Comparison of ENCODE assay signal across 8 mouse cellular contexts in the genomic region with DNA sequence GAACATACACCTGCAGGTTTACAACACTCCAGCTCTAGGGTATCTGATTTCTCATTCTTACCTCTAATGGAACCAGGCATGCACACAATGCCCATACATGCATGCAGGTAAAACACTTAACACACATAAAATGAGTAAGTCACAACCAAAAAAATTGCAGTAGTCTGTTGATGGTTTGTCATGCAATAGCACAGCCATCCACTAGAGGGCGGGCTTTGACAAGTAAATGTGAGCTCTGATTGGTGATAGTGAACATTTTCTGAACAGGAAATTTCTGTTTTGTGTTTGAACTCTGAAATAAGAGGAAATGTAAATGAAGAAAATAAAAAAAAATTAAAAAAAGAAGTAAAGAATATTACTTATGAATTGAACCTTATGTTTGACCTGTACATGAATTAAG. TPM values are rescaled to one million over a fixed set of nuclear protein-coding genes. Genes with fewer than 3 reads are reported as not detected.
A peak's percentile ranks its signal among the peaks of the same experiment; 100 is the strongest.
DNase-seq lines count a peak whose midpoint lies in the region; ATAC-seq lines count a peak whose summit lies in the region.

No protein-coding gene starts in this region.

- H3K9ac ChIP-seq in midbrain, embryonic 16.5 days (ENCODE audit: low read depth, low read length), result no peak overlapping the region
- no peak overlapping the region for H3K9ac ChIP-seq in liver, embryonic 11.5 days (ENCODE audit: low read depth, low read length)

- H3K27me3 ChIP-seq in midbrain, embryonic 10.5 days (ENCODE audit: low read depth, poor library complexity, severe bottlenecking), result no peaks in the 10 kb centered on the region
- H3K27me3 ChIP-seq in midbrain, embryonic 16.5 days (ENCODE audit: control insufficient read depth, insufficient read depth, low read depth, low read length), result no peaks in the 10 kb centered on the region
- no peaks in the 10 kb centered on the region for H3K27me3 ChIP-seq in liver, embryonic 11.5 days (replicated peaks; ENCODE audit: control insufficient read depth, insufficient read depth, low read length)

- no peaks in the 10 kb centered on the region for H3K9me3 ChIP-seq in midbrain, embryonic 10.5 days (replicated peaks)
- H3K9me3 ChIP-seq in midbrain, embryonic 16.5 days (replicated peaks; ENCODE audit: control insufficient read depth, low read length, poor library complexity, severe bottlenecking), result no peaks in the 10 kb centered on the region
- no peaks in the 10 kb centered on the region for H3K9me3 ChIP-seq in liver, embryonic 11.5 days (ENCODE audit: control insufficient read depth, low read length)

- no peak overlapping the region for H3K27ac ChIP-seq in midbrain, embryonic 10.5 days (replicated peaks)
- no peak overlapping the region for H3K27ac ChIP-seq in midbrain, embryonic 16.5 days (ENCODE audit: low read length)
- H3K27ac ChIP-seq in liver, embryonic 11.5 days (ENCODE audit: low read depth, low read length), result no peak overlapping the region

- no peaks in the 10 kb centered on the region for H3K36me3 ChIP-seq in midbrain, embryonic 10.5 days
- H3K36me3 ChIP-seq in midbrain, embryonic 16.5 days (ENCODE audit: control insufficient read depth, insufficient read depth, low read length), result no peaks in the 10 kb centered on the region
- H3K36me3 ChIP-seq in liver, embryonic 11.5 days (ENCODE audit: control insufficient read depth, insufficient read depth, low read length), result no peaks in the 10 kb centered on the region

- peak; percentile 58 for DNase-seq in midbrain, embryonic 10.5 days (ENCODE audit: low spot score)
- peak; percentile 37 for DNase-seq in c-Kit-positive CD71-positive TER-119-negative erythroid progenitor cells, embryonic 14.5 days (ENCODE audit: low read depth)
- peak; percentile 66 for DNase-seq in forelimb bud, embryonic 11.5 days (ENCODE audit: low read depth, low spot score)
- peak; percentile 58 for DNase-seq in kidney, adult 9 months
- peak; percentile 45 for DNase-seq in liver, embryonic 11.5 days (ENCODE audit: low spot score)
- DNase-seq in retina, embryonic 14.5 days (ENCODE audit: low spot score), result peak; percentile 85
- DNase-seq in thymus, postnatal 4 days, result peak; percentile 84

- H3K4me1 ChIP-seq in midbrain, embryonic 10.5 days, result no peaks in the 10 kb centered on the region
- no peaks in the 10 kb centered on the region for H3K4me1 ChIP-seq in midbrain, embryonic 16.5 days (ENCODE audit: control insufficient read depth, insufficient read depth, low read length)
- H3K4me1 ChIP-seq in liver, embryonic 11.5 days (replicated peaks; ENCODE audit: control insufficient read depth, insufficient read depth, low read length), result no peaks in the 10 kb centered on the region

- ATAC-seq in midbrain, embryonic 16.5 days, result no peak
- no peak for ATAC-seq in liver, embryonic 11.5 days (replicated peaks; ENCODE audit: low FRiP score)

- H3K4me3 ChIP-seq in midbrain, embryonic 10.5 days, result no peak overlapping the region
- no peak overlapping the region for H3K4me3 ChIP-seq in midbrain, embryonic 16.5 days (ENCODE audit: low read depth, low read length)
- H3K4me3 ChIP-seq in liver, embryonic 11.5 days (ENCODE audit: low read depth, low read length), result no peak overlapping the region

- H3K4me2 ChIP-seq in midbrain, embryonic 16.5 days (ENCODE audit: low read length), result no peak overlapping the region
- no peak overlapping the region for H3K4me2 ChIP-seq in liver, embryonic 11.5 days

- 0% methylated on average over 1 of the region's 1 CpGs for WGBS in midbrain, embryonic 10.5 days
- WGBS in midbrain, embryonic 16.5 days, result 0% methylated on average over 1 of the region's 1 CpGs
- 0% methylated on average over 1 of the region's 1 CpGs for WGBS in liver, embryonic 11.5 days

RNA-seq across cellular contexts. Expression of a gene that starts 24.9 kb away (rescaled TPM):
- 0.06 TPM in 1 of 2 replicates, not detected in the other for polyA plus RNA-seq in midbrain, embryonic 10.5 days (2016; fragmentation: Nextera tagmentation; extraction: Ambion mirVana)
- 0.11 TPM in 1 of 2 replicates, not detected in the other for polyA plus RNA-seq in midbrain, embryonic 16.5 days (2015; fragmentation: Nextera tagmentation; extraction: Ambion mirVana)
- not detected in 2 replicates for polyA plus RNA-seq in liver, embryonic 11.5 days (2014; fragmentation: Nextera tagmentation; extraction: Ambion mirVana)

RNA-seq across cellular contexts. Expression of a gene that starts 51.3 kb away (rescaled TPM):
- polyA plus RNA-seq in midbrain, embryonic 10.5 days (2016; fragmentation: Nextera tagmentation; extraction: Ambion mirVana), result 87.0 and 102 TPM in 2 replicates
- polyA plus RNA-seq in midbrain, embryonic 16.5 days (2015; fragmentation: Nextera tagmentation; extraction: Ambion mirVana), result 7.3 and 10.1 TPM in 2 replicates
- 81.7 and 82.0 TPM in 2 replicates for polyA plus RNA-seq in liver, embryonic 11.5 days (2014; fragmentation: Nextera tagmentation; extraction: Ambion mirVana)
